Mouse (Mus musculus): Measurements from ENCODE around the gene Mvp. TPM values are rescaled to one million over a fixed set of nuclear protein-coding genes. Genes with fewer than 3 reads are reported as not detected.

The Mvp gene
- polyA plus RNA-seq, 1 experiment from 2014 or later = 2.4 TPM

- peak overlapping the region; percentile 70 for H3K4me3 ChIP-seq (ENCODE audit: low read depth, low read length)
- H3K4me1 ChIP-seq (ENCODE audit: control insufficient read depth, insufficient read depth, low read length) = peaks cover 44% of the 10 kb centered on the region
- H3K4me2 ChIP-seq (ENCODE audit: low read depth, low read length) = peak overlapping the region; percentile 98
- peak overlapping the region; percentile 83 for H3K9ac ChIP-seq (replicated peaks; ENCODE audit: low read depth, low read length)
- peak overlapping the region; percentile 94 for H3K27ac ChIP-seq (ENCODE audit: low read depth, low read length)
- H3K27me3 ChIP-seq (ENCODE audit: control insufficient read depth, insufficient read depth, low read length) = no peaks in the 10 kb centered on the region
- no peaks in the 10 kb centered on the region for H3K9me3 ChIP-seq (ENCODE audit: control insufficient read depth, low read length)
- peak; percentile 52 for ATAC-seq (ENCODE audit: low read depth)
- peaks cover 2% of the 10 kb centered on the region; the same call in 1 of the 2 replicates for H3K36me3 ChIP-seq (ENCODE audit: control insufficient read depth, insufficient read depth, low read length)
- WGBS = 0% methylated on average over 22 of the region's 22 CpGs
Measured at GRCm38 (mm10) chr7:127016486-127016938, 2.1 kb upstream of the Mvp start.

DNA sequence TGATC lies 1.9 kb upstream of the Mvp start, which contains the start of gene Pagr1b:
Gene Pagr1b (minus strand): TSS at position 4 of the 5 bp plus-strand sequence.
- ATAC-seq (ENCODE audit: low read depth) = no peak
- Histone ChIP-seq H3K4me2 (ENCODE audit: low read depth, low read length) (peak within 1 kb of the TSS; percentile 98), H3K4me1 (ENCODE audit: control insufficient read depth, insufficient read depth, low read length) (peaks cover 42% of the 10 kb centered on the region)

GRCm38 (mm10) chr7:127016081-127016480 lies 1.7 kb upstream of the Mvp start:
- no peaks in the 10 kb centered on the region for H3K9me3 ChIP-seq (ENCODE audit: control insufficient read depth, low read length)
- peak overlapping the region; percentile 70 for H3K4me3 ChIP-seq (ENCODE audit: low read depth, low read length)
- peak overlapping the region; percentile 83 for H3K9ac ChIP-seq (replicated peaks; ENCODE audit: low read depth, low read length)
- H3K4me2 ChIP-seq (ENCODE audit: low read depth, low read length) = peak overlapping the region; percentile 98
- peak; percentile 5; the same call in 1 of the 2 replicates for ATAC-seq (ENCODE audit: low read depth)
- H3K36me3 ChIP-seq (ENCODE audit: control insufficient read depth, insufficient read depth, low read length) = peaks cover 2% of the 10 kb centered on the region; the same call in 1 of the 2 replicates
- no peaks in the 10 kb centered on the region for H3K27me3 ChIP-seq (ENCODE audit: control insufficient read depth, insufficient read depth, low read length)
- WGBS = 2% methylated on average over 10 of the region's 10 CpGs
- H3K27ac ChIP-seq (ENCODE audit: low read depth, low read length) = peak overlapping the region; percentile 94
- peaks cover 40% of the 10 kb centered on the region for H3K4me1 ChIP-seq (ENCODE audit: control insufficient read depth, insufficient read depth, low read length)

More for the DNA sequence above, 1.9 kb upstream of the Mvp start, which contains the start of gene Pagr1b:
- H3K27ac ChIP-seq (ENCODE audit: low read depth, low read length) = peak within 1 kb of the TSS; percentile 94
- H3K4me3 ChIP-seq (ENCODE audit: low read depth, low read length) = peak within 1 kb of the TSS; percentile 70
- H3K36me3 ChIP-seq (ENCODE audit: control insufficient read depth, insufficient read depth, low read length) = peaks cover 2% of the 10 kb centered on the region; the same call in 1 of the 2 replicates
- H3K27me3 ChIP-seq (ENCODE audit: control insufficient read depth, insufficient read depth, low read length) = no peaks in the 10 kb centered on the region
- H3K9ac ChIP-seq (replicated peaks; ENCODE audit: low read depth, low read length) = peak within 1 kb of the TSS; percentile 83
- no peaks in the 10 kb centered on the region for H3K9me3 ChIP-seq (ENCODE audit: control insufficient read depth, low read length)

- Histone ChIP-seq H3K4me3 (ENCODE audit: low read depth, low read length) (no peak overlapping the region; the same call in 1 of the 2 replicates), H3K36me3 (ENCODE audit: control insufficient read depth, insufficient read depth, low read length) (peaks cover 2% of the 10 kb centered on the region; the same call in 1 of the 2 replicates), H3K9ac (replicated peaks; ENCODE audit: low read depth, low read length) (no peak overlapping the region), H3K4me1 (ENCODE audit: control insufficient read depth, insufficient read depth, low read length) (peaks cover 30% of the 10 kb centered on the region), H3K27me3 (ENCODE audit: control insufficient read depth, insufficient read depth, low read length) (no peaks in the 10 kb centered on the region), H3K9me3 (ENCODE audit: control insufficient read depth, low read length) (no peaks in the 10 kb centered on the region), H3K4me2 (ENCODE audit: low read depth, low read length) (peak overlapping the region; percentile 98; the same call in 1 of the 2 replicates), H3K27ac (ENCODE audit: low read depth, low read length) (no peak overlapping the region)
- 95% methylated on average over 12 of the region's 12 CpGs for WGBS
- ATAC-seq (ENCODE audit: low read depth) = no peak
Measured at GRCm38 (mm10) chr7:127014993-127015392, 572 bp upstream of the Mvp start.

DNA sequence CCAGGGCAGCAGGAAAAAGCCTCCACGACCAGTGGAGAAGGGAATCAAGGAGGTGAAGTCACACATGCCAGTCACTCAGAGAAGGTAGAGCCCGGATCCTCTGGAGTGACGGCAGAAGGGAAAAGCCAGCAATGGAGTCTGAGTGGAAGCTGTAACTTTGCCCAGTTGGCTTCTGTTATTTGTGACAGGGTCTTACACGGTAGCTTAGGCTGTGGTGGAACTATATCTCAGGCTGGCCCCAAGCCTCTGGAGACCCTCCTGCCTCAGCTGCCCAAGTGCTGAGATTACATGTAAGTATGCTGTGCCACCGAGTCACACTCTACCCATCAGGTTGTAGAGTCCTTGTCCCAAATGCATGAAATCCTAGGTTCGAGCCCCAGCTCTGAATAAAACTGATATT lies 1.0 kb downstream of the Mvp start:
- H3K9me3 ChIP-seq (ENCODE audit: control insufficient read depth, low read length) = no peaks in the 10 kb centered on the region

DNA sequence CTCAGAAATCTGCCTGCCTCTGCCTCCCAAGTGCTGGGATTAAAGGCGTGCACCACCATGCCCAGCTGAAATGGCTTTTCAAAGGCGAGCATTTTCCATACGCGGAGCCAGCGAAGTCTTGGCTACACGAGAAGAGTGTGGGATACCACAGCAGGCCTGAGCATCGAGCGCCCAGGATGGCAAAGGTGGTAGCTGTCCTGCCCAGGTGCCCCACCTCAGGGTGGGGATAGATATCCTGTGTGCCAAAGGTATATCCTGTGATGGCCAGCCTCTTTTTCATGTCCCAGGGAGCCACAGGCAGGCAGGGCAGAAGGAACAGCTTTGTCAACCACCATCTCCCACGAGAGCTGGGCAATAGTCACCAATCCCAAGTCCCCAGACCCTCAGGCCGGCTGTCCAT lies 1.6 kb downstream of the Mvp start:
- WGBS = 95% methylated on average over 10 of the region's 10 CpGs
- no peak overlapping the region for H3K4me2 ChIP-seq (ENCODE audit: low read depth, low read length)
- no peaks in the 10 kb centered on the region for H3K27me3 ChIP-seq (ENCODE audit: control insufficient read depth, insufficient read depth, low read length)
- no peak for ATAC-seq (ENCODE audit: low read depth)
- peaks cover 2% of the 10 kb centered on the region; the same call in 1 of the 2 replicates for H3K36me3 ChIP-seq (ENCODE audit: control insufficient read depth, insufficient read depth, low read length)
- peaks cover 19% of the 10 kb centered on the region for H3K4me1 ChIP-seq (ENCODE audit: control insufficient read depth, insufficient read depth, low read length)
- H3K9me3 ChIP-seq (ENCODE audit: control insufficient read depth, low read length) = no peaks in the 10 kb centered on the region
- H3K27ac ChIP-seq (ENCODE audit: low read depth, low read length) = no peak overlapping the region
- H3K4me3 ChIP-seq (ENCODE audit: low read depth, low read length) = no peak overlapping the region
- no peak overlapping the region for H3K9ac ChIP-seq (replicated peaks; ENCODE audit: low read depth, low read length)

More for the DNA sequence above, 1.0 kb downstream of the Mvp start:
- Histone ChIP-seq H3K27me3 (ENCODE audit: control insufficient read depth, insufficient read depth, low read length) (no peaks in the 10 kb centered on the region), H3K4me1 (ENCODE audit: control insufficient read depth, insufficient read depth, low read length) (peaks cover 22% of the 10 kb centered on the region), H3K36me3 (ENCODE audit: control insufficient read depth, insufficient read depth, low read length) (peaks cover 2% of the 10 kb centered on the region; the same call in 1 of the 2 replicates), H3K27ac (ENCODE audit: low read depth, low read length) (no peak overlapping the region), H3K4me3 (ENCODE audit: low read depth, low read length) (no peak overlapping the region), H3K4me2 (ENCODE audit: low read depth, low read length) (no peak overlapping the region), H3K9ac (replicated peaks; ENCODE audit: low read depth, low read length) (no peak overlapping the region)
- 95% methylated on average over 6 of the region's 6 CpGs for WGBS
- no peak for ATAC-seq (ENCODE audit: low read depth)

GRCm38 (mm10) chr7:127012374-127012773 lies 2.0 kb downstream of the Mvp start:
- no peaks in the 10 kb centered on the region for H3K27me3 ChIP-seq (ENCODE audit: control insufficient read depth, insufficient read depth, low read length)
- 92% methylated on average over 6 of the region's 6 CpGs for WGBS
- no peak overlapping the region for H3K4me3 ChIP-seq (ENCODE audit: low read depth, low read length)
- ATAC-seq (ENCODE audit: low read depth) = no peak
- H3K4me2 ChIP-seq (ENCODE audit: low read depth, low read length) = no peak overlapping the region
- H3K27ac ChIP-seq (ENCODE audit: low read depth, low read length) = no peak overlapping the region
- H3K9me3 ChIP-seq (ENCODE audit: control insufficient read depth, low read length) = no peaks in the 10 kb centered on the region
- no peak overlapping the region for H3K9ac ChIP-seq (replicated peaks; ENCODE audit: low read depth, low read length)
- peaks cover 16% of the 10 kb centered on the region for H3K4me1 ChIP-seq (ENCODE audit: control insufficient read depth, insufficient read depth, low read length)
- peaks cover 2% of the 10 kb centered on the region; the same call in 1 of the 2 replicates for H3K36me3 ChIP-seq (ENCODE audit: control insufficient read depth, insufficient read depth, low read length)

DNA sequence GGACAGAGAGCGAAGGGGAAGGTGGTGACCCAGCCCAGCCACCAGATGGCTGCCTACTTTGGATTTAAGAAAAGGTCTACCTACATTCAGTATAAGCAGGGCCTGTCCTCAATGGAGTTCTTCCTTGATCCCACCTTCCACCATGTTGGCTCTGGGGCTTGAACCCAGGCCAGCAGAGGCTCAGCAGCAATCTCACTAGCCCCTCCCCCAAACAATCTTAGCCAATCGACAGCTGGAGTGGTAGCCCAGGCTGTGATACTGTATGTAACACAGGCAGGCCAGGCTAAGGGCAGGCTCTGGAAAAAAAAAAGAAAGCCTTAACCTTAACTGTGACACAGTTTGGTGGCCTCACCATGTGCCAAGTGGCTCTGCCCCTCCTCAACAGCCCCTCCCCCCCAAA lies 2.7 kb downstream of the Mvp start:
- Histone ChIP-seq H3K27me3 (ENCODE audit: control insufficient read depth, insufficient read depth, low read length) (no peaks in the 10 kb centered on the region), H3K9ac (replicated peaks; ENCODE audit: low read depth, low read length) (no peak overlapping the region), H3K9me3 (ENCODE audit: control insufficient read depth, low read length) (no peaks in the 10 kb centered on the region), H3K4me2 (ENCODE audit: low read depth, low read length) (no peak overlapping the region), H3K27ac (ENCODE audit: low read depth, low read length) (no peak overlapping the region), H3K4me3 (ENCODE audit: low read depth, low read length) (no peak overlapping the region), H3K36me3 (ENCODE audit: control insufficient read depth, insufficient read depth, low read length) (peaks cover 2% of the 10 kb centered on the region; the same call in 1 of the 2 replicates), H3K4me1 (ENCODE audit: control insufficient read depth, insufficient read depth, low read length) (peaks cover 16% of the 10 kb centered on the region)
- ATAC-seq (ENCODE audit: low read depth) = no peak
- 83% methylated on average over 2 of the region's 2 CpGs for WGBS

DNA sequence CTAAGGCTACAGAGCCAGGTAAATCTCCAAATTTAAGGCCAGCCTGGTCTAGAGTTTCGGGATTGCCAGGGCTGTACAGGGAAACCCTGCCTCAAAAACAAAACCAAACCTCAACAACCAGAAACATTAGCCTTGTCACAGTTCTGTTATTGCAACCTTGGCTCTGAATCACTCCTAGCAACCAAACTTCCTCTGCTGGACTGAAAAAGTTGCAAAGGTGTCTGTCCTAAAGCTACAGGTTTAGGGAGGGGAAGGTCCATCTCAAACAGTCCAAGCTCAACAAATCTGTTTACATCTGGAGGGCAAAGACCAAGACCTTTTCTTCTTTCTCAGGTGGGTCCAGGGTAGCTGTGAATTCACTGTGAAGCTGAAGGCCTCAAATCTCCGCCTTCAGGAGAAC lies 3.4 kb downstream of the Mvp start:
- no peak for ATAC-seq (ENCODE audit: low read depth)
- H3K4me3 ChIP-seq (ENCODE audit: low read depth, low read length) = no peak overlapping the region
- H3K9me3 ChIP-seq (ENCODE audit: control insufficient read depth, low read length) = no peaks in the 10 kb centered on the region
- peaks cover 14% of the 10 kb centered on the region for H3K4me1 ChIP-seq (ENCODE audit: control insufficient read depth, insufficient read depth, low read length)
- H3K27ac ChIP-seq (ENCODE audit: low read depth, low read length) = no peak overlapping the region
- H3K36me3 ChIP-seq (ENCODE audit: control insufficient read depth, insufficient read depth, low read length) = peaks cover 2% of the 10 kb centered on the region; the same call in 1 of the 2 replicates
- H3K9ac ChIP-seq (replicated peaks; ENCODE audit: low read depth, low read length) = no peak overlapping the region
- WGBS = 94% methylated on average over 2 of the region's 2 CpGs
- H3K27me3 ChIP-seq (ENCODE audit: control insufficient read depth, insufficient read depth, low read length) = no peaks in the 10 kb centered on the region
- no peak overlapping the region for H3K4me2 ChIP-seq (ENCODE audit: low read depth, low read length)

Data from neural tube, embryonic 14.5 days (tissue).